Mouse (Mus musculus): ENCODE data around the gene Wfdc17.

Gene Wfdc17

DNA sequence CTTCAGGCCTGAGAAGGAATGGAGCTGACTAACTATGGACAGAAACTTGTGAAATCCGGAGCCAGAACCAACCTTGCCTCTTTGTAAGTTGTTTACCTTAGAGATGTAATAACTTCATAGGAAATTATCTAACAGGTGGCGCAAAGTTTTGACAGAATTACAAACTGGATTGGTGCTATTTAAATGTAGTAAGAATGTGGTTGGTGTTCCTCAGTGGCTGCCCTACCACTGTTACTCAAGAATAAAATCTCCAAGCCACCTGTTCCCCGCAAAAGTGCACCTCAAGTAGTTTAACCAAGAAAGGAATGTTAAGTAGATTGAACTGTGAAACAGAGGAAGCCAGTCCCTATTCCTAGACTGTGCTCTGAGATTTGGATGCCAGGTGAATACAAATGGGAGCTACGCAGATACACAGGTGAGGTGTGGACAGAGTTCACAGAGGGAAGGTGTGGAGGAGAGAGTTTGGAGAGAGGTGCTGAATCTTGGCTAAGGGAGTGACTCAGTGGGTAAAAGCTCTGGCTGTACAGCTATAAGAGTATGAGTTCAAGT is 36.7 kb downstream of the Wfdc17 start:
- DNase-seq (ENCODE audit: low spot score in 2 of 2), result no peak

DNA sequence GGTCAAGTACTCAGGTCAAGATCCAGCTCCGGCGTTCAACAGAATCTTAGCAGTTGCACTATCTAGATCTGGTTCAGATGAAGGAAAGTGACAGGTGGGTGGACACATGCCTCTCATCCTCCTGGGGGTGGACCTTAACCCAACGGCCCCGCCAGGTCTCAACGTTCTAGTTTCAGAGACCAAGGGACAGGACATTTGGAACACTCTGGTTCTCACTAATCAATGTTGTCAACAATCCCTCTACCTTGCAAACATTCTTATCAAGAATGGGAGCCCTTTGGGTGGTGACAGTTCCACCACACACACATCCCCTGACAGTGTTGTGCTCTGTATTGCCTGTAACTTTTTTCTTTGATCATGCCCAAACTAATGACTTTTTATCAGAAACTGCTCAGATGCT is 38.0 kb downstream of the Wfdc17 start:
- no peak for DNase-seq (ENCODE audit: low spot score in 2 of 2)

DNA sequence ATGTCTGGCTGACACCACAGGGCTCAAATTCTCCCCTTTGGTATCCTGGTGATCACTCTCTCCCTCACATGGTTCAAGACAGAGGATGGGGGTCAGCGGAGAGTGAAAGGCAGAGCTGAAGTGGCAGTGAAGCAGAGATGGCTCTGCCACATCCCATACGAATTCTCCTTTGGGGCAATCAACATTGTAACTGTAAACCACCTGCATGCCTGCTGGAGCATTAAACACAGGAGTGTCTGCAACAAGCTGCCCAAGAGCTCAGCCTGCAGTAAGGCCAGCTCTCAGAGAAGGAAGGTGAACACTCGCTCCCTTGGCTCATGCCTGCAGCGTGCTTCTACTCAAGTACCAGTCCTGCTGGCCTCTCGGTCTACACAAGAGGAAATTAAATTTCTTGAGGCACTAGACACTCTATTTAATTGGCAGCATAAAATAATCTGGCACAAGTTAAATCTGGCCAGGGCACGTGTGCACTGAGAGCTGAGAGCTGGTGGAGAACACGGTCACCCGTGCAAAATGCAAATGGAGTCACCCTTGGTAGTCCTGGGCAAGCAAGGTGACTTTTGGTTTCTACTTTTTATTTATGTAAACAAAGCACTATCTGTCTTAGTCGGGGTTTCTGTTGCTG is 39.1 kb downstream of the Wfdc17 start:
- DNase-seq (ENCODE audit: low spot score in 2 of 2), result no peak

DNA sequence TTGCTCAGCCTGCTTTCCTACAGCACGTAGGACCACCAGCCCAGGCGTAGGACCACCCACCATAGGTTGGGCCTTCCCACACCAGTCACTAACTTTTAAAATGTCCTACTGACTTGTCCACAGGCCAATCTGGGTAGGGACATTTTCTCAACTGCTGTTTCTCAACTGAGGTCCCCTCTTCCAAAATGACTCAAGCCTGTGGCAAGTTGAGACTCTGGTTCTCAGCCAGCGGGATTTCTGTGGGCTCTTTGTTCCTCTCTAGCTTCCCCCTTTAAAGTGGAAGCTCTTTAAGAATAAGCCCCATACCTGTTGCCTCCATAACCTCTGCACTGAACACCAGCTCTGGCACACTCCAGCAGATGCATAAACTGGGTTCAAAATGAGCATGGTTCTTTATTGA is 39.7 kb downstream of the Wfdc17 start:
- DNase-seq (ENCODE audit: low spot score in 2 of 2), result no peak

DNA sequence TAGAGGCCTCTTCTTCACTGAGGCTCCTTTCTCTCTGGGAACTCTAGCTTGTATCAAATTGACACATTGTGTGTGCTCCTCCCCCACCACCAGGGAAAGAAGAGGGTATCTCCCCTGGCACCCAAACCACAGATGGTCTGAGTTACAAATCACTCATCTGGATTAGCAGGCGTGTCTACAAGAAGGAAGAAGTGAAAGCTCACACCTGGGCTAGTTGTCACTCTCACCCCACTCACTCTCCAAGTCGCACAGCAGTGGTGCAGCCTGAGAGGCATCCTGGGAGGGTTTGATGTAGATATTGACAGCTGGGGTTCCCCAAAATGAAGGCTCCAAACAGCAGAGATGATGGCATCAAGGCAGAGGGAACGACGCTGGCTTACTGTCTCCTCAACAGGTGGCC is 42.4 kb downstream of the Wfdc17 start:
- DNase-seq (ENCODE audit: low spot score in 2 of 2), result no peak

DNA sequence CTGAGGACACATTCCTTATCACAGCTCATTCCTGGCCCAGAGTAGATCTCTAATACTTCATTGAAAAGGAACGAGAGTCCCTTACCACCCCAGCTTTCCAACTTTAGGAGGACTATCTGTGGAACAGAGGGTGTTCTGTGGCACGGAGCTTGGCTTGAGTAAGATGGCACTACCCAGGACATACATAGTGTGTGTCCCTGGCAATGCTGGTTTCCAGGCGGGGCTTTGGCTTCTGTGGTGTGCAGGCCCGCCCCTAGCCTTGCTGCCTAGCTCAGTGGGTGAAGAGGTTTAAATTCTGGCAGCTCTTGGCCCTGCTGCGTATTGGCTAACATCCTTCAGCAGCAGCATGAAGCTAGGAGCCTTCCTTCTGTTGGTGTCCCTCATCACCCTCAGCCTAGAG is 42.9 kb downstream of the Wfdc17 start, which contains the start of gene Wfdc21:
TSS of gene Wfdc21 (plus strand) at position 260 of the 400 bp plus-strand sequence.
- no peak for DNase-seq (ENCODE audit: low spot score in 2 of 2)

DNA sequence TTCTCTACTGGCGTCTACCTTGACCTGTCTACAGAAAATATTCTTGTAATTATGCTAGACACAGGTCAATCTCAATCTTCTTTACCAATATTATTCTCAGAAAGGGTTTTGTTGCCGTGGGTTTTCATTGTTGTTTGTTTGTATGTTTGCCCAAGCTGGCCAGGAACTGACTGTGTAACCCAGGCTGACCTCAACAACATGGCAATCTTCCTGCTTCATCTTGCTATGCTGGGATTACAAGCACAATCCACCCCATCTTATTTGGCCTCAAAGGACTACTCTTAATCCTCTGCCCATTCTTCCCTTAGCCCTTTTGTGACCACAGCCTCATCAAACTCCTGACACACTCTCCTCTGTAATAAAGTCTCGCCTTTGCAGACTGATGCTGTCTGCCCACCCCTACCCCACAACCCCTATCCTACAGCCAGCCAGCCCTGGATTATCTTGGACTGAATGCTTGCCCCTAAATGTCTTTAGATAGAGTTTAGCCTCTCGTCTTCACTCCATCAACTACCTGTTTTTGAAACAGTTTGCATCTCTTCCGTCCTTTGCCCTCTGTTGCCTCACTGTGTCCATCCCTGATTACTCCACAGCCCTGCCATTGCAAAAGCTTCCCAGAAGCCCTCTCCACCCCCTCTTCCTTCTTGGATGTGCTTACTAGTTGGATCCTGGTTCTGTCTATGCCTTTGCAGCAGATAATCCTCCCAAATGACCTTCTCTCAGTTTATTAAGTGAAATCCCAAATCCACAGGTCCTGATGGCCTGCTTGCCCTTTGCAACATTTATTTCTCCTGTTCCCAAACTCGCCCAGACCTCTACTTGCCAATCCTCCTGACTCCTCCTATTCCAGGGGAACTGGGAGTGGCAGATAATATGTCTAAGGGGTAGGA is 43.8 kb downstream of the Wfdc17 start:
- DNase-seq (ENCODE audit: low spot score in 2 of 2), result no peak

DNA sequence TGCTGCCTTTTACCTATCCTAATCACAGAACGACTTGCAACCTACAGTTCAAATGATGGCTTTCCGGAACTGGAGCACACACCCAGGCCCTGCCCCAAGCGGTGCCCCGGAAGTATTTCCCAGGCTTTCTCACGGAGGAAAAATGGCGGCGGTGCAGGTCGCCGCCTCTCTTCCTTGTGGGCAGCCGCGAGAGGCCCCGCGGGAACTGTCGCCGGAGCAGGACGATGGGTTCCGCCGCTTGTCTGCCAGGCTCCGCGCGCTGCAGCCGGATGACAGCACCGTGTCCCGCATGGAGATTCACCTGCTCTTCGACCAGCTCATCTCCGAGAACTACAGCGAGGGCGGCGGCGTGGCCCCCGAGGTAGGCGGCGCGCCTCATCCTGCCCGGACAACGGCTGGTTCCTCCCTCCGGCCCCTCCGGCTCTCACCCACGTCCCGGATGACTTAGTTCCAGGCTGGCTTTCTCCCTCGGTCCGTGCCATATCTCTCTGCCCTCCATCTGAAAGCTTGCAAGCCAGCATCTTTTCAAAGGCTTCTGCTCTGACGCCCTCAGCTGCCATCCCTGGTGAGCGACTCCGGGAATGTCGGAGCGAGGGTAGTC is 49.9 kb downstream of the Wfdc17 start, which contains the start of gene Heatr6:
TSS of gene Heatr6 (plus strand) at position 116 of the 601 bp plus-strand sequence.
- peak; percentile 77 to 91 for DNase-seq (ENCODE audit: low spot score in 2 of 2)

DNA sequence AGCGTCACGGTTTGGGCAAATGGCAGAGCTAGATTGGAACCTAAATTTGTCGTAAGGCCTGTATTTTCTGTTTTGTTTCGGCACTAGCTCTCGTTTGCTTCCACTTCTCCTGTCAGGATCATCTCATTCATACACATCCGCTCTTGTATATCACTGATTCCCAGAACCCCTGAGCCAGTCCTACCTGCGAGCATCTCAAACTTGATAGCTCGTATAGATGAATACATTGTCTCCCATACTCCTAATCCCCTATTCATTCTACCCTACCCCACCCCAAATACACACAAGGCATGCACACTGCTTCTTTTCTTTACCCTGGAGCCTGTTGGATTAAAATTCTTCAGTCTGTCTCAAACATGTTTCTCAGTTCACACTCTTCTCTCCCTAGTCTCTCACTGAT is 50.4 kb downstream of the Wfdc17 start:
- no peak for DNase-seq (ENCODE audit: low spot score in 2 of 2)

Measured in left cerebral cortex, adult 9 months (tissue).